Mouse (Mus musculus): ENCODE results near the gene Pnldc1. TPM values are rescaled to one million over a fixed set of nuclear protein-coding genes. Genes with fewer than 3 reads are reported as not detected.
"Not testable (repeated sequence)": the region's sequence is repeated elsewhere in the genome, so short reads cannot be mapped to it uniquely, and the experiment has no call there.

The Pnldc1 gene
- polyA plus RNA-seq (2015; fragmentation: Nextera tagmentation; extraction: Ambion mirVana) = 0.47 and 1.2 TPM in 2 replicates

- H3K4me3 ChIP-seq (ENCODE audit: low read length) = no peak within 1 kb of the TSS
- H3K4me1 ChIP-seq (ENCODE audit: control insufficient read depth, insufficient read depth, low read length) = no peaks in the 10 kb centered on the region
- H3K27ac ChIP-seq (ENCODE audit: low read length) = no peak within 1 kb of the TSS
- WGBS = 72% methylated on average over 35 of the region's 35 CpGs
- peaks cover 32% of the 10 kb centered on the region for H3K36me3 ChIP-seq (ENCODE audit: control insufficient read depth, insufficient read depth)
- no peaks in the 10 kb centered on the region for H3K27me3 ChIP-seq (ENCODE audit: control insufficient read depth, insufficient read depth, low read length)
- no peak within 1 kb of the TSS for H3K4me2 ChIP-seq (ENCODE audit: low read depth, low read length)
- H3K9me3 ChIP-seq (replicated peaks; ENCODE audit: control insufficient read depth, low read length) = no peaks in the 10 kb centered on the region
- no peak within 1 kb of the TSS for H3K9ac ChIP-seq (ENCODE audit: low read length)
- no peak for ATAC-seq (replicated peaks; ENCODE audit: extremely low read depth, insufficient read depth, low FRiP score)
Measured at GRCm38 (mm10) chr17:12909361-12910280, at the start of gene Pnldc1. TSS of gene Pnldc1 (minus strand) at chr17:12910230.

GRCm38 (mm10) chr17:12959377-12959776 is 49.3 kb upstream of the Pnldc1 start:
- not testable (repeated sequence) for H3K36me3 ChIP-seq (ENCODE audit: control insufficient read depth, insufficient read depth); H3K27me3 ChIP-seq (ENCODE audit: control insufficient read depth, insufficient read depth, low read length); H3K4me1 ChIP-seq (ENCODE audit: control insufficient read depth, insufficient read depth, low read length); H3K4me3 ChIP-seq (ENCODE audit: low read length); H3K27ac ChIP-seq (ENCODE audit: low read length); H3K4me2 ChIP-seq (ENCODE audit: low read depth, low read length); H3K9me3 ChIP-seq (replicated peaks; ENCODE audit: control insufficient read depth, low read length); H3K9ac ChIP-seq (ENCODE audit: low read length); ATAC-seq (replicated peaks; ENCODE audit: extremely low read depth, insufficient read depth, low FRiP score)
- WGBS = 27% methylated on average over 1 of the region's 2 CpGs

- WGBS = 85% methylated on average over 8 of the region's 8 CpGs
- no peak overlapping the region for H3K4me2 ChIP-seq (ENCODE audit: low read depth, low read length)
- peaks cover 3% of the 10 kb centered on the region; the same call in 1 of the 2 replicates for H3K36me3 ChIP-seq (ENCODE audit: control insufficient read depth, insufficient read depth)
- H3K27me3 ChIP-seq (ENCODE audit: control insufficient read depth, insufficient read depth, low read length) = no peaks in the 10 kb centered on the region
- H3K4me1 ChIP-seq (ENCODE audit: control insufficient read depth, insufficient read depth, low read length) = peaks cover 6% of the 10 kb centered on the region
- no peaks in the 10 kb centered on the region for H3K9me3 ChIP-seq (replicated peaks; ENCODE audit: control insufficient read depth, low read length)
- ATAC-seq (replicated peaks; ENCODE audit: extremely low read depth, insufficient read depth, low FRiP score) = no peak
- H3K27ac ChIP-seq (ENCODE audit: low read length) = no peak overlapping the region
- H3K4me3 ChIP-seq (ENCODE audit: low read length) = no peak overlapping the region
- no peak overlapping the region for H3K9ac ChIP-seq (ENCODE audit: low read length)
Measured at GRCm38 (mm10) chr17:12956664-12957063, 46.6 kb upstream of the Pnldc1 start.

- Histone ChIP-seq H3K4me1 (ENCODE audit: control insufficient read depth, insufficient read depth, low read length) (no peaks in the 10 kb centered on the region), H3K27ac (ENCODE audit: low read length) (no peak overlapping the region), H3K36me3 (ENCODE audit: control insufficient read depth, insufficient read depth) (peaks cover 15% of the 10 kb centered on the region), H3K27me3 (ENCODE audit: control insufficient read depth, insufficient read depth, low read length) (no peaks in the 10 kb centered on the region), H3K9me3 (replicated peaks; ENCODE audit: control insufficient read depth, low read length) (no peaks in the 10 kb centered on the region), H3K4me3 (ENCODE audit: low read length) (no peak overlapping the region), H3K4me2 (ENCODE audit: low read depth, low read length) (no peak overlapping the region), H3K9ac (ENCODE audit: low read length) (no peak overlapping the region)
- 93% methylated on average over 5 of the region's 5 CpGs for WGBS
- no peak for ATAC-seq (replicated peaks; ENCODE audit: extremely low read depth, insufficient read depth, low FRiP score)
Measured at GRCm38 (mm10) chr17:12949669-12950068, 39.6 kb upstream of the Pnldc1 start.

- Histone ChIP-seq H3K4me3 (ENCODE audit: low read length) (no peak overlapping the region), H3K4me1 (ENCODE audit: control insufficient read depth, insufficient read depth, low read length) (no peaks in the 10 kb centered on the region), H3K9me3 (replicated peaks; ENCODE audit: control insufficient read depth, low read length) (no peaks in the 10 kb centered on the region), H3K9ac (ENCODE audit: low read length) (no peak overlapping the region), H3K36me3 (ENCODE audit: control insufficient read depth, insufficient read depth) (peaks cover 13% of the 10 kb centered on the region; the same call in 1 of the 2 replicates), H3K27me3 (ENCODE audit: control insufficient read depth, insufficient read depth, low read length) (no peaks in the 10 kb centered on the region), H3K4me2 (ENCODE audit: low read depth, low read length) (no peak overlapping the region), H3K27ac (ENCODE audit: low read length) (no peak overlapping the region)
- 90% methylated on average over 6 of the region's 6 CpGs for WGBS
- no peak for ATAC-seq (replicated peaks; ENCODE audit: extremely low read depth, insufficient read depth, low FRiP score)
Measured at GRCm38 (mm10) chr17:12942459-12943162, 32.6 kb upstream of the Pnldc1 start.

GRCm38 (mm10) chr17:12941543-12942260 is 31.7 kb upstream of the Pnldc1 start:
- Histone ChIP-seq H3K9ac (ENCODE audit: low read length) (no peak overlapping the region), H3K27me3 (ENCODE audit: control insufficient read depth, insufficient read depth, low read length) (no peaks in the 10 kb centered on the region), H3K27ac (ENCODE audit: low read length) (no peak overlapping the region), H3K4me2 (ENCODE audit: low read depth, low read length) (no peak overlapping the region), H3K9me3 (replicated peaks; ENCODE audit: control insufficient read depth, low read length) (no peaks in the 10 kb centered on the region), H3K36me3 (ENCODE audit: control insufficient read depth, insufficient read depth) (peaks cover 12% of the 10 kb centered on the region; the same call in 1 of the 2 replicates), H3K4me3 (ENCODE audit: low read length) (no peak overlapping the region), H3K4me1 (ENCODE audit: control insufficient read depth, insufficient read depth, low read length) (no peaks in the 10 kb centered on the region)
- ATAC-seq (replicated peaks; ENCODE audit: extremely low read depth, insufficient read depth, low FRiP score) = no peak
- WGBS = 72% methylated on average over 8 of the region's 8 CpGs

DNA sequence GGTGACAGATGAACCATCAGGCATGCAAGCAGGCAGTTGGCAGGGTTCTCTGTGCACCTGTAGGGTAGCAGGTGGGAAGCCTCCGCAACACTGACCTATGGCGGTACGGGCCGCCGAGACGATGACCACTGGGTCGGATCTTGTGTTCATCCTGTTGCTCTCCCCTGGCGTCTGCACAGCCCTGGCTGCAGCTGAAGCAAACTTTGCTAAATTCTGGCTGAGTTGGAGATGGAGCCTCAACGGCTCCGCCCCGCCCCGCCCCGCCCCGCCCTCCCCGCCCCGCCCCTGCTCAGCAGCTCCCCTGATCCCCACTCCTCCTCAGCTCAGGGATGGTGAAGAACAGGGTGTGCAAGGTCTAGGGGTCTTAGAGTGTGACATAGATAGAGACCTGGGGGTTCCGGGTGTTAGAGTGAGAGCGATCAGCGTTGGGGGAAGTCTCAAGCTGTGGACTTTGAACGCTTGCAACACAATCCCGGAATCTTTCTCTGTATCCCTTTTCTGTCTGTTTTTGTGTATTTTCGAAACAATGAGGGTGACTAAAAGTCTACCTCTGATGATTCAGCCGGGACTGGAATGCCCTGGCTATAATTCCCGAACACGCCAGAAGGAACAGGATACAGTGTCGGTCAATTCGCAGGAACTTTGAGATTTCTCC is 30.2 kb upstream of the Pnldc1 start, which contains the start of gene Acat3:
TSS of gene Acat3 (minus strand) at position 450 of the 655 bp plus-strand sequence.
- Histone ChIP-seq H3K27me3 (ENCODE audit: control insufficient read depth, insufficient read depth, low read length) (no peaks in the 10 kb centered on the region), H3K4me2 (ENCODE audit: low read depth, low read length) (peak within 1 kb of the TSS; percentile 73), H3K27ac (ENCODE audit: low read length) (no peak within 1 kb of the TSS), H3K4me3 (ENCODE audit: low read length) (peak within 1 kb of the TSS; percentile 34), H3K9me3 (replicated peaks; ENCODE audit: control insufficient read depth, low read length) (no peaks in the 10 kb centered on the region), H3K9ac (ENCODE audit: low read length) (peak within 1 kb of the TSS; percentile 49; the same call in 1 of the 2 replicates), H3K36me3 (ENCODE audit: control insufficient read depth, insufficient read depth) (peaks cover 7% of the 10 kb centered on the region; the same call in 1 of the 2 replicates), H3K4me1 (ENCODE audit: control insufficient read depth, insufficient read depth, low read length) (no peaks in the 10 kb centered on the region)
- peak; percentile 52 for ATAC-seq (replicated peaks; ENCODE audit: extremely low read depth, insufficient read depth, low FRiP score)
- WGBS = 15% methylated on average over 27 of the region's 27 CpGs

DNA sequence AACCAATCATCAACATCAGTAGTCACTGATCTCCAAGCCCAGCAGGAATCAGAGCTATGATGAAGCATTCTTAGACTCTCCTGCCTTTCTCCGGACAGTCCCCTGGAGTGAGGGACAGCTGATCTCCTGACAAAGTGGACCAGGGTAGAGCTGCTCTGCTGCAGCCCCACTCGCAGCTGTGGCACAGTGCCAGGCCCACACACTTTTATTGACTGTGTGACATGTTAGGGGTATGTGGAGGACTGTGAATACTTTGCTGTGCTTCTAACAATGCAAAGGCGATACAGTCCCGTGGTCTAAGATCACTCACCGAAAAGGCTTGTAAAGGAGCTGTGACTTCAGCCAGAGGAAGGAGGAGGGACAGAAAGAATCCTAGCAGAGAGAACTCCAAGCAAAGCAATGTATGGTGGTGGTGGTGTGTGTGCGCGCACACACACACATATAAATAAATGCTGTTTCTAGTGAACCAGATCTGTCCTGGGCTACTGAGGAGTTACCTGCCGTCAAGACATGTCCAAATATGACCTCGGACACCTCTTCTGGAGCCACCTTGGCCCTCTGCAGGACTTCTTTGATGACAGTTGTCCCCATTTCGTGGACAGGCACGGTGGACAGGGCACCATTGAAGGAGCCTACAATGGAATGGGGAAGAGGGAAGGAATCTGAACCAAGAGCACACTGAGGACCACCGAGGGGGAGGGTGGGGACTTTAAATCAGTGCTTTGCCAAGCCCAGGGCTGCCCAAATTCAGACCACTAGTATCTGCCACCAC is 29.5 kb upstream of the Pnldc1 start:
- H3K4me3 ChIP-seq (ENCODE audit: low read length) = peak overlapping the region; percentile 34
- WGBS = 19% methylated on average over 2 of the region's 12 CpGs
- not testable (repeated sequence) for ATAC-seq (replicated peaks; ENCODE audit: extremely low read depth, insufficient read depth, low FRiP score); H3K9ac ChIP-seq (ENCODE audit: low read length); H3K4me1 ChIP-seq (ENCODE audit: control insufficient read depth, insufficient read depth, low read length); H3K36me3 ChIP-seq (ENCODE audit: control insufficient read depth, insufficient read depth); H3K27me3 ChIP-seq (ENCODE audit: control insufficient read depth, insufficient read depth, low read length); H3K9me3 ChIP-seq (replicated peaks; ENCODE audit: control insufficient read depth, low read length); H3K27ac ChIP-seq (ENCODE audit: low read length)
- peak overlapping the region; percentile 73 for H3K4me2 ChIP-seq (ENCODE audit: low read depth, low read length)
